Mouse (Mus musculus): Measurements from ENCODE around the gene Gm21761.
"Not testable (repeated sequence)": the region's sequence is repeated elsewhere in the genome, so short reads cannot be mapped to it uniquely, and the experiment has no call there.

GRCm38 (mm10) chr13:119950706-119951105 is 21.6 kb upstream of the Gm21761 start, which contains the start of gene B020031M17Rik:
- TF ChIP-seq CTCF, EP300 (IDR thresholded peaks at IDR 0.05): not testable (repeated sequence)
